Mouse (Mus musculus) hindbrain, embryonic 16.5 days (tissue): ENCODE measurements around the gene Rabgap1l. TPM values are rescaled to one million over a fixed set of nuclear protein-coding genes. Genes with fewer than 3 reads are reported as not detected.

Source experiments
- ATAC-seq: fragments of 200-750 bp; cut with Nextera tagmentation; 2 replicates; pipeline ENCODE4 v1.8.0; 2017; ENCODE audit warnings: moderate TSS enrichment, moderate library complexity
- H3K27ac ChIP-seq: fragments of 300-500 bp; sonication (generic); 2 replicates; pipeline ENCODE4 v1.5.1; 2014; ENCODE audit warnings: low read depth, mild to moderate bottlenecking, control low read depth, low read length, moderate library complexity
- H3K27me3 ChIP-seq: fragments of 300-500 bp; sonication (generic); replicated peaks from 2 replicates; pipeline ENCODE4 v1.6.1; 2014; ENCODE audit warnings: low read length; ENCODE audit not compliant: control insufficient read depth, insufficient read depth
- H3K36me3 ChIP-seq: fragments of 300-500 bp; sonication (generic); 2 replicates; pipeline ENCODE4 v1.6.1; 2014; ENCODE audit warnings: mild to moderate bottlenecking, low read length, moderate library complexity, mixed read lengths; ENCODE audit not compliant: control insufficient read depth, insufficient read depth
- H3K4me1 ChIP-seq: fragments of 300-500 bp; sonication (generic); 2 replicates; pipeline ENCODE4 v1.6.1; 2014; ENCODE audit warnings: low read depth, low read length; ENCODE audit not compliant: control insufficient read depth, insufficient read depth
- H3K4me2 ChIP-seq: fragments of 300-500 bp; sonication (generic); 2 replicates; pipeline ENCODE4 v1.6.1; 2014; ENCODE audit warnings: mild to moderate bottlenecking, low read length, control low read depth, moderate library complexity
- H3K4me3 ChIP-seq: fragments of 300-500 bp; sonication (generic); 2 replicates; pipeline ENCODE4 v1.5.1; 2014; ENCODE audit warnings: mild to moderate bottlenecking, low read length, control low read depth, moderate library complexity
- H3K9ac ChIP-seq: fragments of 300-500 bp; sonication (generic); 2 replicates; pipeline ENCODE4 v1.6.1; 2014; ENCODE audit warnings: low read depth, mild to moderate bottlenecking, control low read depth, low read length, moderate library complexity
- H3K9me3 ChIP-seq: fragments of 300-500 bp; sonication (generic); 2 replicates; pipeline ENCODE4 v1.6.1; 2014; ENCODE audit warnings: mild to moderate bottlenecking, low read length, moderate library complexity; ENCODE audit not compliant: control insufficient read depth
- WGBS: fragments of 180-500 bp; shearing (Covaris S2); extraction: QIAGEN DNeasy Blood & Tissue Kit; methylation state at CpG from one replicate; pipeline ENCODE4 v1.1.7; 2014; 5-methylcytosine and 5-hydroxymethylcytosine counted together
- polyA plus RNA-seq: library from polyadenylated mRNA; unstranded; fragments of >200 nt; fragmentation: Nextera tagmentation; extraction: Ambion mirVana; gene quantifications from 2 replicates; pipeline ENCODE4 v1.2.1, GENCODE M21; 2015

The Rabgap1l gene
- polyA plus RNA-seq, 1 experiment from 2014 or later = 30.0 TPM

GRCm38 (mm10) chr1:160790630-160791029, 2.4 kb downstream of the Rabgap1l start:
- Histone ChIP-seq H3K4me3 (no peak overlapping the region), H3K4me1 (peaks cover 4% of the 10 kb centered on the region), H3K9ac (no peak overlapping the region), H3K9me3 (no peaks in the 10 kb centered on the region), H3K36me3 (no peaks in the 10 kb centered on the region), H3K27me3 (no peaks in the 10 kb centered on the region), H3K4me2 (no peak overlapping the region), H3K27ac (no peak overlapping the region)
- ATAC-seq = no peak

GRCm38 (mm10) chr1:160789876-160790275, 3.1 kb downstream of the Rabgap1l start:
- Histone ChIP-seq H3K9ac (no peak overlapping the region), H3K4me1 (peaks cover 4% of the 10 kb centered on the region), H3K4me3 (no peak overlapping the region), H3K27me3 (no peaks in the 10 kb centered on the region), H3K27ac (no peak overlapping the region), H3K9me3 (no peaks in the 10 kb centered on the region), H3K36me3 (no peaks in the 10 kb centered on the region), H3K4me2 (no peak overlapping the region)
- ATAC-seq = no peak
- 84% methylated on average over 3 of the region's 3 CpGs for WGBS

GRCm38 (mm10) chr1:160787926-160788325, 5.1 kb downstream of the Rabgap1l start:
- WGBS = 93% methylated on average over 1 of the region's 1 CpGs
- Histone ChIP-seq H3K4me2 (no peak overlapping the region), H3K4me1 (peaks cover 4% of the 10 kb centered on the region), H3K9ac (no peak overlapping the region), H3K9me3 (no peaks in the 10 kb centered on the region), H3K27ac (no peak overlapping the region), H3K36me3 (no peaks in the 10 kb centered on the region), H3K27me3 (no peaks in the 10 kb centered on the region), H3K4me3 (no peak overlapping the region)
- no peak for ATAC-seq

GRCm38 (mm10) chr1:160787164-160787563, 5.8 kb downstream of the Rabgap1l start:
- Histone ChIP-seq H3K4me2 (no peak overlapping the region), H3K27me3 (no peaks in the 10 kb centered on the region), H3K27ac (no peak overlapping the region), H3K4me3 (no peak overlapping the region), H3K9me3 (no peaks in the 10 kb centered on the region), H3K9ac (no peak overlapping the region), H3K36me3 (no peaks in the 10 kb centered on the region), H3K4me1 (peaks cover 4% of the 10 kb centered on the region)
- 85% methylated on average over 3 of the region's 3 CpGs for WGBS
- ATAC-seq = no peak

GRCm38 (mm10) chr1:160786571-160786970, 6.4 kb downstream of the Rabgap1l start:
- WGBS = 87% methylated on average over 3 of the region's 3 CpGs

GRCm38 (mm10) chr1:160785681-160786225, 7.3 kb downstream of the Rabgap1l start:
- 74% methylated on average over 4 of the region's 4 CpGs for WGBS
- Histone ChIP-seq H3K9me3 (no peaks in the 10 kb centered on the region), H3K9ac (no peak overlapping the region), H3K4me2 (no peak overlapping the region), H3K4me1 (no peaks in the 10 kb centered on the region), H3K4me3 (no peak overlapping the region), H3K36me3 (no peaks in the 10 kb centered on the region), H3K27ac (no peak overlapping the region), H3K27me3 (no peaks in the 10 kb centered on the region)
- ATAC-seq = no peak

More at GRCm38 (mm10) chr1:160786571-160786970, 6.4 kb downstream of the Rabgap1l start:
- Histone ChIP-seq H3K27me3 (no peaks in the 10 kb centered on the region), H3K9me3 (no peaks in the 10 kb centered on the region), H3K9ac (no peak overlapping the region), H3K4me3 (no peak overlapping the region), H3K4me1 (peaks cover 4% of the 10 kb centered on the region), H3K4me2 (no peak overlapping the region), H3K27ac (no peak overlapping the region), H3K36me3 (no peaks in the 10 kb centered on the region)
- ATAC-seq = no peak

- no peak for ATAC-seq
- Histone ChIP-seq H3K9me3 (no peaks in the 10 kb centered on the region), H3K4me1 (no peaks in the 10 kb centered on the region), H3K4me2 (no peak overlapping the region), H3K9ac (no peak overlapping the region), H3K36me3 (no peaks in the 10 kb centered on the region), H3K27me3 (no peaks in the 10 kb centered on the region), H3K4me3 (no peak overlapping the region), H3K27ac (no peak overlapping the region)
- WGBS = 95% methylated on average over 1 of the region's 1 CpGs
Measured at GRCm38 (mm10) chr1:160784122-160784521, 8.9 kb downstream of the Rabgap1l start.

- Histone ChIP-seq H3K9me3 (no peaks in the 10 kb centered on the region), H3K4me1 (no peaks in the 10 kb centered on the region), H3K36me3 (no peaks in the 10 kb centered on the region), H3K27ac (no peak overlapping the region), H3K4me2 (no peak overlapping the region), H3K4me3 (no peak overlapping the region), H3K27me3 (no peaks in the 10 kb centered on the region), H3K9ac (no peak overlapping the region)
- WGBS = 73% methylated on average over 1 of the region's 1 CpGs
- no peak for ATAC-seq
Measured at GRCm38 (mm10) chr1:160774166-160774565, 18.8 kb downstream of the Rabgap1l start.

- H3K4me2 ChIP-seq = no peak overlapping the region
- no peaks in the 10 kb centered on the region for H3K9me3 ChIP-seq
- H3K27ac ChIP-seq = no peak overlapping the region
- no peaks in the 10 kb centered on the region for H3K27me3 ChIP-seq
- H3K9ac ChIP-seq = no peak overlapping the region
- ATAC-seq = no peak
- H3K36me3 ChIP-seq = no peaks in the 10 kb centered on the region
- H3K4me1 ChIP-seq = no peaks in the 10 kb centered on the region
- 85% methylated on average over 2 of the region's 2 CpGs for WGBS
- no peak overlapping the region for H3K4me3 ChIP-seq
Measured at GRCm38 (mm10) chr1:160765565-160765964, 27.4 kb downstream of the Rabgap1l start.

GRCm38 (mm10) chr1:160758243-160758642, 34.8 kb downstream of the Rabgap1l start:
- Histone ChIP-seq H3K4me1 (no peaks in the 10 kb centered on the region), H3K9me3 (no peaks in the 10 kb centered on the region), H3K27ac (no peak overlapping the region), H3K4me2 (no peak overlapping the region), H3K4me3 (no peak overlapping the region), H3K9ac (no peak overlapping the region), H3K36me3 (no peaks in the 10 kb centered on the region), H3K27me3 (no peaks in the 10 kb centered on the region)
- 22% methylated on average over 3 of the region's 3 CpGs for WGBS
- no peak for ATAC-seq
